Mouse (Mus musculus): ENCODE measurements around the gene Gale. TPM values are rescaled to one million over a fixed set of nuclear protein-coding genes. Genes with fewer than 3 reads are reported as not detected.
A peak's percentile ranks its signal among the peaks of the same experiment; 100 is the strongest.
"Not testable (repeated sequence)": the region's sequence is repeated elsewhere in the genome, so short reads cannot be mapped to it uniquely, and the experiment has no call there.

Gale gene
- total RNA-seq, 2 experiments from 2014 or later, result 22.6 to 23.8 TPM

- Histone ChIP-seq H3K4me3 (no peak overlapping the region), H3K27ac (no peak overlapping the region)
- no peak for TF ChIP-seq CTCF (conservative IDR thresholded peaks at IDR 0.05)
- DNase-seq (ENCODE audit: low spot score in 2 of 2), result no peak
These were observed 34.1 kb upstream of the Gale start for GRCm38 (mm10) chr4:135929405-135929804.

DNA sequence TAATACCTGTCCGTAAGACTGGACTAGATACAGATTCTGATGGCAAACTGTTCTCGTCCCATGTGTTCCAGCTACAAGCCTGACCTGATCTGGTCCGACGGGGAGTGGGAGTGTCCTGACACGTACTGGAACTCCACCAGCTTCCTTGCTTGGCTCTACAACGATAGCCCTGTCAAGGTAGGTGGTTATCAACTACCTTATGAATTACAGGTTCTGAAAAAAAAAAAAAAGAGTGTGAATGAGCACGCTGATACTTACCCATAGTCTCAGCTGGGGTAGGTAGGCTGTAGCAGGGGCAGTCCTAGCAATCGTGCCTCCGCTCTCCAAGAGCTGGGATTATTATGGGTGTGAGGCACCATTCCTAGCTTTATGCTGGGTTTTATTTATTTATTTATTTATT lies 33.7 kb upstream of the Gale start:
- no peak for TF ChIP-seq CTCF (conservative IDR thresholded peaks at IDR 0.05)
- Histone ChIP-seq H3K4me3 (no peak overlapping the region), H3K27ac (no peak overlapping the region)
- DNase-seq (ENCODE audit: low spot score in 2 of 2), result no peak

DNA sequence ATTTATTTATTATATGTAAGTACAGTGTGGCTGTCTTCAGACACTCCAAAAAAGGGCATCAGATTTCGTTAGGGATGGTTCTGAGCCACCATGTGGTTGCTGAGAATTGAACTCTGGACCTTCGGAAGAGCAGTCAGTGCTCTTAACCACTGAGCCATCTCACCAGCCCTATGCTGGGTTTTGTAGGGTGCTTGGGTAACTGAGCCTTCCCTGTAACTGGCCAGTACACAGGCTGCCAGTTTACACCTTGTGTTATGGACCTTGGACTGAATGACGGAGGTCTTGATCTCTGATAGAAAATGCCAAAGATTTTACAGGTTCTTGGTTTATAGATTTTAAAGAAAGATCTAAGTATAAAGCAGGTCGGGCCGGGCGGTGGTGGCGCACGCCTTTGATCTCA lies 33.3 kb upstream of the Gale start:
- TF ChIP-seq CTCF (conservative IDR thresholded peaks at IDR 0.05), result no peak
- DNase-seq (ENCODE audit: low spot score in 2 of 2), result no peak
- no peak overlapping the region for H3K27ac ChIP-seq
- H3K4me3 ChIP-seq, result no peak overlapping the region

DNA sequence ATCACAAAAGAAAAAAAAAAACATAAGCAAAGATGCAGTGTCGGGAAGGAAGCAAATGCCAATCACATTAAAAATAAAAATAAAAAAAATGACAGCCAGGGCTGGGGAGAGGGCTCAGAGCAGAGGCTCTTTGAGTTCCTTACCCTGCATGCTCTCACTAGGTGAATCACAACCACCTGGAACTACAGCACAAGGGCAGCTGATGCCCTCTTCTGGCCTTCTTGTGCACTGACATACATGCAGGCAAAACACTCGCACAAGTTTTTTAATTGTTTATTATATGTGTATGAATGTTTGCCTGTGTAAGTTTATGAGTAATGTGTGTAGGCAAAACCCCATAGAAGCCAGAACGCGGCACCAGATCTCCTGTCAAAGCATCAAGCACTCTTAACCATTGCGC lies 31.7 kb upstream of the Gale start:
- peak; percentile 82 for TF ChIP-seq CTCF (conservative IDR thresholded peaks at IDR 0.05)
- no peak for DNase-seq (ENCODE audit: low spot score in 2 of 2)

GRCm38 (mm10) chr4:135934708-135935500 lies 28.6 kb upstream of the Gale start:
- TF ChIP-seq CTCF (conservative IDR thresholded peaks at IDR 0.05), result no peak
- Histone ChIP-seq H3K4me3 (no peak overlapping the region), H3K27ac (peak overlapping the region; percentile 62; the same call in 1 of the 2 replicates)
- DNase-seq (ENCODE audit: low spot score in 2 of 2), result no peak

More for the DNA sequence above, 31.7 kb upstream of the Gale start:
- no peak overlapping the region for H3K4me3 ChIP-seq
- H3K27ac ChIP-seq, result no peak overlapping the region

GRCm38 (mm10) chr4:135935502-135935901 lies 28.0 kb upstream of the Gale start:
- TF ChIP-seq CTCF (conservative IDR thresholded peaks at IDR 0.05), result no peak
- Histone ChIP-seq H3K27ac (peak overlapping the region; percentile 62; the same call in 1 of the 2 replicates), H3K4me3 (no peak overlapping the region)
- no peak for DNase-seq (ENCODE audit: low spot score in 2 of 2)

- no peak overlapping the region for H3K27ac ChIP-seq
- H3K4me3 ChIP-seq, result no peak overlapping the region
- DNase-seq (ENCODE audit: low spot score in 2 of 2), result no peak
- TF ChIP-seq CTCF (conservative IDR thresholded peaks at IDR 0.05), result no peak
These were observed 24.7 kb upstream of the Gale start for GRCm38 (mm10) chr4:135938858-135939257.

GRCm38 (mm10) chr4:135941026-135941425 lies 22.5 kb upstream of the Gale start:
- not testable (repeated sequence) for H3K4me3 ChIP-seq; H3K27ac ChIP-seq; DNase-seq (ENCODE audit: low spot score in 2 of 2)
- TF ChIP-seq CTCF (conservative IDR thresholded peaks at IDR 0.05), result peak; percentile 63

DNA sequence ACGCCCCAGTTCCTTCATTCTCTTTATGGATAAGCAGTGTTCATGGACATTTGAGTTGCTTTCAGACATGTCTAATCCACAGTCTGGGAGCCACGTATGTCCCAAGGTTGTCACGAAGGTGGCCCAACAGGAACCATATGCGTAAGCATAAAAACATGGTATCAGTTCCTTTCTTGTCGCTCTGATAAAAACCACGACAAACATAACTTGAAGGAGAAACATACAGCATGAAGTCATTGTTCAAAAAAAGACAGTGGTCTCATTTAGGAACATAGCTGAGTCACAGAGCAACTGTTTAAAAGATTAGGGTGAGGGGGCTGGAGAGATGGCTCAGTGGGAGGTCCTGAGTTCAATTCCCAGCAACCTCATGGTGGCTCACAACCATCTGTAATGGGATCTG lies 21.3 kb upstream of the Gale start:
- TF ChIP-seq CTCF (conservative IDR thresholded peaks at IDR 0.05), result no peak
- H3K4me3 ChIP-seq, result no peak overlapping the region
- no peak for DNase-seq (ENCODE audit: low spot score in 2 of 2)
- H3K27ac ChIP-seq, result no peak overlapping the region

GRCm38 (mm10) chr4:135943389-135943788 lies 20.1 kb upstream of the Gale start:
- no peak overlapping the region for H3K4me3 ChIP-seq
- no peak for DNase-seq (ENCODE audit: low spot score in 2 of 2)
- TF ChIP-seq CTCF (conservative IDR thresholded peaks at IDR 0.05), result no peak
- H3K27ac ChIP-seq, result no peak overlapping the region

GRCm38 (mm10) chr4:135945706-135946105 lies 17.8 kb upstream of the Gale start:
- no peak for TF ChIP-seq CTCF (conservative IDR thresholded peaks at IDR 0.05)
- peak overlapping the region; percentile 89 for H3K27ac ChIP-seq
- no peak for DNase-seq (ENCODE audit: low spot score in 2 of 2)
- H3K4me3 ChIP-seq, result peak overlapping the region; percentile 98; the same call in 1 of the 2 replicates

GRCm38 (mm10) chr4:135946278-135946658 lies 17.3 kb upstream of the Gale start, which contains the start of gene Hmgcl:
Gene Hmgcl, plus strand, starts transcription at chr4:135946448.
- H3K27ac ChIP-seq, result peak within 1 kb of the TSS; percentile 89
- peak; percentile 95 for DNase-seq (ENCODE audit: low spot score in 2 of 2)
- no peak for TF ChIP-seq CTCF (conservative IDR thresholded peaks at IDR 0.05)
- H3K4me3 ChIP-seq, result peak within 1 kb of the TSS; percentile 98

DNA sequence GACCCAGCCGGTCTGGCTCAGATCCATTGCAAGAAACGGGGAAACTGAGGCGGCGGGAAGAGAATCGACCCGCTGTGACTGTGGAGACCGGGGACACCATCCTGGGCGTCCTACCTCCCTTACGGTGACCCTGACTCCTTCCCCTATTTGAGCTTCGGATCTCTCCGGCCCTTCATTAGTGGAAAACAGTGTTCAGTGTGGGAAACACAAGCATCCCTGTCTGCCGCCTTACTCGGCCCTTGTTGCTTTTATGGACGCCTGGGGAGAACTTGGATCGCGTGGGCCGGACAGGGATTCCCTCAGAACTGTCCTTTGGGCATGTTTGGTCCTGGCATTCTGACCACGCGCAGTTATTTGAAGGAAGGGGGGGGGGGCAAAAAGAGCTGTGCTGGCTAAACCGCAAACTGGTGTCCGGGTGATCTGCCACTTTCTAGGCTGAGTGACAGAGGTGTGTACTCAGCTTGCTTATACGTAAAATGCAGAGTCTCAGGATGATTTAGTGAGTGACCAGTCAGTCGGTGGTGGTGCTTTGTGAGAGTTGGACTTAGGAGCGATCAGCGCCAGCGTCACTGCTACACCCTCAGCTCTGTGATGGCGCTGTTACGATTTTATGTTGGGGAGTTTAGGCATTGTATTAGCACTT lies 16.7 kb upstream of the Gale start:
- no peak for TF ChIP-seq CTCF (conservative IDR thresholded peaks at IDR 0.05)
- peak overlapping the region; percentile 98 for H3K4me3 ChIP-seq
- H3K27ac ChIP-seq, result peak overlapping the region; percentile 89
- DNase-seq (ENCODE audit: low spot score in 2 of 2), result no peak

Data from layer of hippocampus, adult 2 months (tissue).